In the genomic region with DNA sequence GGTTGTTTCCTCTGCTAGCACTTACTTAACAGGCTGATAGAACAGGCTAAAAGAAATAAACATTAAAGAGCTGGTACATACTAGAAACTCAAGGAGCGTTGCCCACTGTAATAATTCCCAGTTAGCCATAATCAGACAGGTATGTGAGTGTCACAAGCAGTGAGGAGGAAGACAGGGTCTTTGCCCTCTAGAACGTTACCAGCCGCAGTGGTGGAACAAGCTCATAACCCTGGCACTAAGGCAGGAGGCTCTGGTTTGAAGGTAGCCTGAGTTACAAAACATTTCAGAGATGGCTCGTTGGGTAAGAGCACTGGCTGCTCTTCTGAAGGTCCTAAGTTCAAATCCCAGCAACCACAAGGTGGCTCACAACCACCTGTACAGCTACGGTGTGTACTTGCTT, we compare ENCODE assay signal across 18 mouse cellular contexts.
"Had no signal": no experiment of that assay in that cellular context is flagged by ENCODE, and none has a peak within 500 bp of the region (broad histone marks: within the 10 kb centered on the region; RNA-seq: fewer than 3 reads in every experiment).

No protein-coding gene starts in this region.

- ATAC-seq: midbrain, embryonic 13.5 days; midbrain, embryonic 16.5 days had no signal

- H3K36me3 ChIP-seq: midbrain, embryonic 10.5 days; midbrain, embryonic 13.5 days; neural tube, embryonic 13.5 days; neural tube, embryonic 15.5 days had no signal

- DNase-seq: lung, adult 18-20 months; lung, embryonic 14.5 days; lung, postnatal 10 days; lung, postnatal 4 days; retina, postnatal 1 day; right cerebral cortex, adult 18-20 months; right cerebral cortex, postnatal 25 days; right cerebral cortex, postnatal 4 days; spleen, adult 18-20 months; thymus, adult 18-20 months; thymus, postnatal 14 days; thymus, postnatal 36 days had no signal

- H3K9me3 ChIP-seq: midbrain, embryonic 10.5 days; midbrain, embryonic 13.5 days; neural tube, embryonic 13.5 days; neural tube, embryonic 15.5 days had no signal

- H3K4me3 ChIP-seq: midbrain, embryonic 10.5 days; midbrain, embryonic 13.5 days; myocyte; neural tube, embryonic 13.5 days; neural tube, embryonic 15.5 days had no signal

- H3K27me3 ChIP-seq: midbrain, embryonic 13.5 days; neural tube, embryonic 13.5 days; neural tube, embryonic 15.5 days had no signal

- H3K27ac ChIP-seq: midbrain, embryonic 10.5 days; midbrain, embryonic 13.5 days; neural tube, embryonic 13.5 days; neural tube, embryonic 15.5 days had no signal

- H3K9ac ChIP-seq: lung, embryonic 14.5 days; midbrain, embryonic 13.5 days; neural tube, embryonic 13.5 days; neural tube, embryonic 15.5 days had no signal

- H3K4me2 ChIP-seq: lung, embryonic 14.5 days; midbrain, embryonic 13.5 days; neural tube, embryonic 13.5 days; neural tube, embryonic 15.5 days had no signal
